Mouse (Mus musculus): Measurements from ENCODE around the gene Nfib. TPM values are rescaled to one million over a fixed set of nuclear protein-coding genes. Genes with fewer than 3 reads are reported as not detected.

The Nfib gene
- polyA plus RNA-seq, 1 experiment from 2014 or later: 164 TPM

- H3K36me3 ChIP-seq (ENCODE audit: control insufficient read depth, insufficient read depth, low read length): peaks cover 17% of the 10 kb centered on the region
- peak overlapping the region; percentile 91 for H3K4me3 ChIP-seq (ENCODE audit: low read depth, low read length)
- WGBS: 48% methylated on average over 8 of the region's 8 CpGs
- peaks cover 13% of the 10 kb centered on the region for H3K4me1 ChIP-seq (ENCODE audit: control insufficient read depth, insufficient read depth, low read length)
- peak overlapping the region; percentile 98 for H3K9ac ChIP-seq (ENCODE audit: low read length)
- no peaks in the 10 kb centered on the region for H3K27me3 ChIP-seq (replicated peaks; ENCODE audit: control insufficient read depth, insufficient read depth, low read length)
- H3K9me3 ChIP-seq (replicated peaks; ENCODE audit: control insufficient read depth, low read length): no peaks in the 10 kb centered on the region
- H3K4me2 ChIP-seq (ENCODE audit: low read length): peak overlapping the region; percentile 85
- ATAC-seq (no peak), DNase-seq (ENCODE audit: low spot score) (peak; percentile 46)
- H3K27ac ChIP-seq (ENCODE audit: low read depth, low read length): peak overlapping the region; percentile 82
Observed at GRCm38 (mm10) chr4:82497141-82497566, 208.4 kb downstream of the Nfib start.

GRCm38 (mm10) chr4:82496383-82496782 lies 209.2 kb downstream of the Nfib start:
- WGBS: 46% methylated on average over 5 of the region's 5 CpGs
- H3K27me3 ChIP-seq (replicated peaks; ENCODE audit: control insufficient read depth, insufficient read depth, low read length): no peaks in the 10 kb centered on the region
- peak overlapping the region; percentile 85 for H3K4me2 ChIP-seq (ENCODE audit: low read length)
- peaks cover 22% of the 10 kb centered on the region for H3K36me3 ChIP-seq (ENCODE audit: control insufficient read depth, insufficient read depth, low read length)
- no peaks in the 10 kb centered on the region for H3K9me3 ChIP-seq (replicated peaks; ENCODE audit: control insufficient read depth, low read length)
- H3K27ac ChIP-seq (ENCODE audit: low read depth, low read length): peak overlapping the region; percentile 82
- no peak for ATAC-seq
- DNase-seq (ENCODE audit: low spot score): peak; percentile 70
- peaks cover 18% of the 10 kb centered on the region for H3K4me1 ChIP-seq (ENCODE audit: control insufficient read depth, insufficient read depth, low read length)
- H3K9ac ChIP-seq (ENCODE audit: low read length): peak overlapping the region; percentile 98
- H3K4me3 ChIP-seq (ENCODE audit: low read depth, low read length): peak overlapping the region; percentile 91

GRCm38 (mm10) chr4:82495605-82496004 lies 209.9 kb downstream of the Nfib start:
- DNase-seq (ENCODE audit: low spot score): peak; percentile 91

GRCm38 (mm10) chr4:82494829-82495228 lies 210.7 kb downstream of the Nfib start:
- 20% methylated on average over 10 of the region's 10 CpGs for WGBS
- H3K4me2 ChIP-seq (ENCODE audit: low read length): peak overlapping the region; percentile 85

More at GRCm38 (mm10) chr4:82495605-82496004, 209.9 kb downstream of the Nfib start:
- WGBS: 48% methylated on average over 6 of the region's 6 CpGs
- Histone ChIP-seq H3K27me3 (replicated peaks; ENCODE audit: control insufficient read depth, insufficient read depth, low read length) (no peaks in the 10 kb centered on the region), H3K9me3 (replicated peaks; ENCODE audit: control insufficient read depth, low read length) (no peaks in the 10 kb centered on the region), H3K27ac (ENCODE audit: low read depth, low read length) (peak overlapping the region; percentile 82), H3K4me3 (ENCODE audit: low read depth, low read length) (peak overlapping the region; percentile 91), H3K4me1 (ENCODE audit: control insufficient read depth, insufficient read depth, low read length) (peaks cover 21% of the 10 kb centered on the region), H3K4me2 (ENCODE audit: low read length) (peak overlapping the region; percentile 85), H3K9ac (ENCODE audit: low read length) (peak overlapping the region; percentile 98), H3K36me3 (ENCODE audit: control insufficient read depth, insufficient read depth, low read length) (peaks cover 23% of the 10 kb centered on the region)
- ATAC-seq: peak; percentile 45

GRCm38 (mm10) chr4:82494424-82494823 lies 211.1 kb downstream of the Nfib start:
- DNase-seq (ENCODE audit: low spot score) (no peak), ATAC-seq (peak; percentile 30)
- Histone ChIP-seq H3K4me1 (ENCODE audit: control insufficient read depth, insufficient read depth, low read length) (peaks cover 24% of the 10 kb centered on the region), H3K4me3 (ENCODE audit: low read depth, low read length) (peak overlapping the region; percentile 91; the same call in 1 of the 2 replicates), H3K36me3 (ENCODE audit: control insufficient read depth, insufficient read depth, low read length) (peaks cover 23% of the 10 kb centered on the region), H3K27me3 (replicated peaks; ENCODE audit: control insufficient read depth, insufficient read depth, low read length) (no peaks in the 10 kb centered on the region), H3K9me3 (replicated peaks; ENCODE audit: control insufficient read depth, low read length) (no peaks in the 10 kb centered on the region), H3K9ac (ENCODE audit: low read length) (peak overlapping the region; percentile 98), H3K4me2 (ENCODE audit: low read length) (peak overlapping the region; percentile 85), H3K27ac (ENCODE audit: low read depth, low read length) (peak overlapping the region; percentile 82)
- WGBS: 35% methylated on average over 3 of the region's 3 CpGs

More at GRCm38 (mm10) chr4:82494829-82495228, 210.7 kb downstream of the Nfib start:
- H3K27ac ChIP-seq (ENCODE audit: low read depth, low read length): peak overlapping the region; percentile 82
- H3K27me3 ChIP-seq (replicated peaks; ENCODE audit: control insufficient read depth, insufficient read depth, low read length): no peaks in the 10 kb centered on the region
- peaks cover 23% of the 10 kb centered on the region for H3K36me3 ChIP-seq (ENCODE audit: control insufficient read depth, insufficient read depth, low read length)
- ATAC-seq (peak; percentile 76), DNase-seq (ENCODE audit: low spot score) (peak; percentile 97)
- H3K9me3 ChIP-seq (replicated peaks; ENCODE audit: control insufficient read depth, low read length): no peaks in the 10 kb centered on the region
- H3K9ac ChIP-seq (ENCODE audit: low read length): peak overlapping the region; percentile 98
- peaks cover 25% of the 10 kb centered on the region for H3K4me1 ChIP-seq (ENCODE audit: control insufficient read depth, insufficient read depth, low read length)
- peak overlapping the region; percentile 91 for H3K4me3 ChIP-seq (ENCODE audit: low read depth, low read length)

- no peaks in the 10 kb centered on the region for H3K27me3 ChIP-seq (replicated peaks; ENCODE audit: control insufficient read depth, insufficient read depth, low read length)
- H3K36me3 ChIP-seq (ENCODE audit: control insufficient read depth, insufficient read depth, low read length): peaks cover 23% of the 10 kb centered on the region
- H3K27ac ChIP-seq (ENCODE audit: low read depth, low read length): peak overlapping the region; percentile 82
- ATAC-seq (no peak), DNase-seq (ENCODE audit: low spot score) (no peak)
- H3K9ac ChIP-seq (ENCODE audit: low read length): peak overlapping the region; percentile 98
- H3K9me3 ChIP-seq (replicated peaks; ENCODE audit: control insufficient read depth, low read length): no peaks in the 10 kb centered on the region
- 17% methylated on average over 1 of the region's 1 CpGs for WGBS
- H3K4me1 ChIP-seq (ENCODE audit: control insufficient read depth, insufficient read depth, low read length): peaks cover 24% of the 10 kb centered on the region
- H3K4me3 ChIP-seq (ENCODE audit: low read depth, low read length): peak overlapping the region; percentile 91; the same call in 1 of the 2 replicates
- H3K4me2 ChIP-seq (ENCODE audit: low read length): peak overlapping the region; percentile 85
Observed at GRCm38 (mm10) chr4:82493865-82494264, 211.7 kb downstream of the Nfib start.

GRCm38 (mm10) chr4:82493363-82493762 lies 212.2 kb downstream of the Nfib start:
- no peaks in the 10 kb centered on the region for H3K27me3 ChIP-seq (replicated peaks; ENCODE audit: control insufficient read depth, insufficient read depth, low read length)
- H3K4me2 ChIP-seq (ENCODE audit: low read length): peak overlapping the region; percentile 85
- H3K27ac ChIP-seq (ENCODE audit: low read depth, low read length): peak overlapping the region; percentile 82
- H3K9ac ChIP-seq (ENCODE audit: low read length): peak overlapping the region; percentile 98
- peaks cover 24% of the 10 kb centered on the region for H3K4me1 ChIP-seq (ENCODE audit: control insufficient read depth, insufficient read depth, low read length)
- peak; percentile 38 for DNase-seq (ENCODE audit: low spot score)
- no peak for ATAC-seq
- H3K9me3 ChIP-seq (replicated peaks; ENCODE audit: control insufficient read depth, low read length): no peaks in the 10 kb centered on the region
- peaks cover 21% of the 10 kb centered on the region for H3K36me3 ChIP-seq (ENCODE audit: control insufficient read depth, insufficient read depth, low read length)
- 48% methylated on average over 7 of the region's 7 CpGs for WGBS
- peak overlapping the region; percentile 91; the same call in 1 of the 2 replicates for H3K4me3 ChIP-seq (ENCODE audit: low read depth, low read length)

GRCm38 (mm10) chr4:82492737-82493136 lies 212.8 kb downstream of the Nfib start:
- peak overlapping the region; percentile 98; the same call in 1 of the 2 replicates for H3K9ac ChIP-seq (ENCODE audit: low read length)
- H3K4me3 ChIP-seq (ENCODE audit: low read depth, low read length): peak overlapping the region; percentile 0; the same call in 1 of the 2 replicates
- H3K4me2 ChIP-seq (ENCODE audit: low read length): peak overlapping the region; percentile 85
- H3K27ac ChIP-seq (ENCODE audit: low read depth, low read length): peak overlapping the region; percentile 52; the same call in 1 of the 2 replicates
- peak; percentile 73 for DNase-seq (ENCODE audit: low spot score)
- peaks cover 19% of the 10 kb centered on the region for H3K36me3 ChIP-seq (ENCODE audit: control insufficient read depth, insufficient read depth, low read length)
- 39% methylated on average over 2 of the region's 2 CpGs for WGBS
- peaks cover 24% of the 10 kb centered on the region for H3K4me1 ChIP-seq (ENCODE audit: control insufficient read depth, insufficient read depth, low read length)
- no peak for ATAC-seq
- H3K27me3 ChIP-seq (replicated peaks; ENCODE audit: control insufficient read depth, insufficient read depth, low read length): no peaks in the 10 kb centered on the region
- H3K9me3 ChIP-seq (replicated peaks; ENCODE audit: control insufficient read depth, low read length): no peaks in the 10 kb centered on the region

- no peak for ATAC-seq
Observed at GRCm38 (mm10) chr4:82489939-82490338, 215.6 kb downstream of the Nfib start.

More at GRCm38 (mm10) chr4:82489939-82490338, 215.6 kb downstream of the Nfib start:
- Histone ChIP-seq H3K36me3 (ENCODE audit: control insufficient read depth, insufficient read depth, low read length) (peaks cover 19% of the 10 kb centered on the region), H3K27ac (ENCODE audit: low read depth, low read length) (no peak overlapping the region), H3K9me3 (replicated peaks; ENCODE audit: control insufficient read depth, low read length) (no peaks in the 10 kb centered on the region), H3K4me2 (ENCODE audit: low read length) (peak overlapping the region; percentile 43), H3K9ac (ENCODE audit: low read length) (0 out of 2 replicates have a peak overlapping the region, but pooled peaks have one; percentile 5), H3K4me3 (ENCODE audit: low read depth, low read length) (no peak overlapping the region), H3K27me3 (replicated peaks; ENCODE audit: control insufficient read depth, insufficient read depth, low read length) (no peaks in the 10 kb centered on the region), H3K4me1 (ENCODE audit: control insufficient read depth, insufficient read depth, low read length) (peaks cover 27% of the 10 kb centered on the region)
- 40% methylated on average over 2 of the region's 2 CpGs for WGBS
- no peak for DNase-seq (ENCODE audit: low spot score)

Data from forebrain, embryonic 14.5 days (tissue).